Mouse (Mus musculus): ENCODE results near the gene Dnttip1. TPM values are rescaled to one million over a fixed set of nuclear protein-coding genes. Genes with fewer than 3 reads are reported as not detected.

The Dnttip1 gene
- polyA plus RNA-seq, 1 experiment from 2014 or later, result 51.0 TPM

DNA sequence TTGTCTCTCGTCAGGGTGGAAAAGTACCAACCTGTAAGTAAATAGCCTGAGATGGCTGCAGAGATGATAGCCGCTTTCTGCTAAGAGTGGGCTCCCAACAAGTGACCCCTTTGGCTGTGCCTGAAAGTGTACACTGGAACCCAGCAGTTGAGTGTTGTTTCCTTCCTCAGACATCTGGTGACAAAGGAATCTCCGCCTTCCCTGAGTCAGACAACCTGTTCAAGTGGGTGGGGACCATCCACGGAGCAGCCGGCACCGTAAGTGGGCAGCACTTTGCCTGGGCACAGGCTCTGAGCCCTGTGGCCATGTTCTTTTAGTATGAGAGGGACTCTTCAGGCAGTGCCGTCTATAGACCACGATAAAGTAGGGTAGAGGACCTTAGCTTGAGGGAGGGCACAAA lies 25.3 kb downstream of the Dnttip1 start:
- Histone ChIP-seq H3K27me3 (no peaks in the 10 kb centered on the region), H3K36me3 (peaks cover 15% of the 10 kb centered on the region), H3K9me3 (replicated peaks) (no peaks in the 10 kb centered on the region), H3K4me3 (peak overlapping the region; percentile 82), H3K9ac (peak overlapping the region; percentile 77), H3K4me1 (replicated peaks) (peaks cover 31% of the 10 kb centered on the region), H3K4me2 (peak overlapping the region; percentile 84), H3K27ac (no peak overlapping the region)
- 54% methylated on average over 8 of the region's 8 CpGs for WGBS
- no peak for ATAC-seq (replicated peaks; ENCODE audit: insufficient number of reproducible peaks, insufficient read depth, low FRiP score, low read depth)

DNA sequence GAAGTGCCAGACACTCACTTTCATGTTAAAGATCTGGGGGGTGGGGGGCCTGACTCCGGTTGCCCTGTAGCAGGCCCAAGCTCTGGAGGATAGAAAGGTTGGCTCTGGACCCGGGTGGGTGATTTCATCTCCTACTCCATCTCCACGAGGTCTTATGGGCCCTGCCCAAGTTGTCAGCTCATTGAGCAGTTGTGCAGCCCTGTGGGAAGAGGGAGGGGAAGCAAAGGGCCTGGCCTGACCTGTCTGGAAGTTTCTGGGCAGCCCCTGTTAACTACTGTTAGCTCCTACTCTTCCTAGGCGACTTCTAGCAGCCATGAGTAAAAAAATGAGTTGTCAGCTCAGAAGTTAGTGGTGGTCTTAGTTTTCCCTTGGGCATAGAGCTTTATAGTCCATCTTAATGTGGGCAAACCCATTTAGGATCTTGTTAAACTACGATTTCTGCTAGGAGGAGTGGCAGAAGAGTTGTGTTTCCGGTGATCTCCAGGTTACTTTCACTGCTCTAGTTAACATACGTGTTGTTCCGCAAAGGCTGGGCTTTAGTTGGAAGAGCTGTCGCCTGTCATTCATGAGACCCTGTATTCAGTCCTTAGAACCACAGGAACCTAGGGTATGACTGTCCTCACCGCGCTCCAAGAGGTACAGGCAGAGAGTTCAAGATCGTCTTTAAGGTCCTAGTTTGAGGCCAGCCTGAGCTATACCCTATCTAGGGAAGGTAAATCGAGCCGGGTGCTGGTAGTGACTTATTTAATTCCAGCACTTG lies 27.6 kb downstream of the Dnttip1 start:
- ATAC-seq (replicated peaks; ENCODE audit: insufficient number of reproducible peaks, insufficient read depth, low FRiP score, low read depth), result no peak
- H3K27ac ChIP-seq, result no peak overlapping the region

GRCm38 (mm10) chr2:164773989-164774364 lies 28.2 kb downstream of the Dnttip1 start:
- WGBS, result 76% methylated on average over 5 of the region's 5 CpGs

More for the DNA sequence above, 27.6 kb downstream of the Dnttip1 start:
- H3K27me3 ChIP-seq, result 0 out of 2 replicates have a peak, but pooled peaks cover 8% of the 10 kb centered on the region
- H3K4me1 ChIP-seq (replicated peaks), result peaks cover 28% of the 10 kb centered on the region
- no peak overlapping the region for H3K9ac ChIP-seq
- H3K9me3 ChIP-seq (replicated peaks), result no peaks in the 10 kb centered on the region
- 75% methylated on average over 14 of the region's 14 CpGs for WGBS
- H3K36me3 ChIP-seq, result peaks cover 6% of the 10 kb centered on the region
- H3K4me3 ChIP-seq, result no peak overlapping the region
- H3K4me2 ChIP-seq, result no peak overlapping the region

GRCm38 (mm10) chr2:164776130-164776529 lies 30.3 kb downstream of the Dnttip1 start:
- H3K27ac ChIP-seq, result no peak overlapping the region
- H3K27me3 ChIP-seq, result 0 out of 2 replicates have a peak, but pooled peaks cover 8% of the 10 kb centered on the region
- ATAC-seq (replicated peaks; ENCODE audit: insufficient number of reproducible peaks, insufficient read depth, low FRiP score, low read depth), result no peak
- no peak overlapping the region for H3K9ac ChIP-seq
- no peak overlapping the region for H3K4me3 ChIP-seq
- WGBS, result 69% methylated on average over 6 of the region's 6 CpGs
- peaks cover 20% of the 10 kb centered on the region for H3K4me1 ChIP-seq (replicated peaks)
- no peak overlapping the region for H3K4me2 ChIP-seq
- peaks cover 6% of the 10 kb centered on the region for H3K36me3 ChIP-seq
- H3K9me3 ChIP-seq (replicated peaks), result no peaks in the 10 kb centered on the region

More at GRCm38 (mm10) chr2:164773989-164774364, 28.2 kb downstream of the Dnttip1 start:
- Histone ChIP-seq H3K4me1 (replicated peaks) (peaks cover 31% of the 10 kb centered on the region), H3K9ac (no peak overlapping the region), H3K27ac (no peak overlapping the region), H3K27me3 (0 out of 2 replicates have a peak, but pooled peaks cover 8% of the 10 kb centered on the region), H3K4me3 (no peak overlapping the region), H3K4me2 (no peak overlapping the region), H3K36me3 (peaks cover 6% of the 10 kb centered on the region), H3K9me3 (replicated peaks) (no peaks in the 10 kb centered on the region)
- ATAC-seq (replicated peaks; ENCODE audit: insufficient number of reproducible peaks, insufficient read depth, low FRiP score, low read depth), result no peak

DNA sequence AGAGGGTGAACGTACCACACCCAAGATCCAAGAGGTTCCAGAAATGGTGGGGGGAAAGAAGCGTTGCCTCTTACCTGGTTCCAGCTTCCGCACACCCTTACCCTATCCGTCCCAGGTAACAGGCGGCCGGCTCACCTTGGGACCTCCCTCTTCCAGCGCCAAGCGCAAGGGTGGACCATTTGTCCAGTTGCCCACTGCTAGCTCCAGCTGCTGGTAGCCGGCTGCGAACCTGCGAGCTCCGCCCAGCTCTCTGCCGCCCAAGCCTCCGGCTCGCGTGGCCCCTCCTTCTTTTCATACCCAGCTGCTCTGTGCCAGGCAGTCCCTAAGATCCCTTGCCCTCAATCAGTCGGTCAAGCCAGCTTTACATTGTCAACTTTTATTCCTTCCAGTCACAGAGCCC lies 31.0 kb downstream of the Dnttip1 start:
- H3K36me3 ChIP-seq, result peaks cover 6% of the 10 kb centered on the region
- no peak for ATAC-seq (replicated peaks; ENCODE audit: insufficient number of reproducible peaks, insufficient read depth, low FRiP score, low read depth)
- 0 out of 2 replicates have a peak, but pooled peaks cover 8% of the 10 kb centered on the region for H3K27me3 ChIP-seq
- no peak overlapping the region for H3K4me2 ChIP-seq
- no peak overlapping the region for H3K9ac ChIP-seq
- peaks cover 14% of the 10 kb centered on the region for H3K4me1 ChIP-seq (replicated peaks)
- no peaks in the 10 kb centered on the region for H3K9me3 ChIP-seq (replicated peaks)
- no peak overlapping the region for H3K27ac ChIP-seq
- no peak overlapping the region for H3K4me3 ChIP-seq
- 59% methylated on average over 17 of the region's 17 CpGs for WGBS

DNA sequence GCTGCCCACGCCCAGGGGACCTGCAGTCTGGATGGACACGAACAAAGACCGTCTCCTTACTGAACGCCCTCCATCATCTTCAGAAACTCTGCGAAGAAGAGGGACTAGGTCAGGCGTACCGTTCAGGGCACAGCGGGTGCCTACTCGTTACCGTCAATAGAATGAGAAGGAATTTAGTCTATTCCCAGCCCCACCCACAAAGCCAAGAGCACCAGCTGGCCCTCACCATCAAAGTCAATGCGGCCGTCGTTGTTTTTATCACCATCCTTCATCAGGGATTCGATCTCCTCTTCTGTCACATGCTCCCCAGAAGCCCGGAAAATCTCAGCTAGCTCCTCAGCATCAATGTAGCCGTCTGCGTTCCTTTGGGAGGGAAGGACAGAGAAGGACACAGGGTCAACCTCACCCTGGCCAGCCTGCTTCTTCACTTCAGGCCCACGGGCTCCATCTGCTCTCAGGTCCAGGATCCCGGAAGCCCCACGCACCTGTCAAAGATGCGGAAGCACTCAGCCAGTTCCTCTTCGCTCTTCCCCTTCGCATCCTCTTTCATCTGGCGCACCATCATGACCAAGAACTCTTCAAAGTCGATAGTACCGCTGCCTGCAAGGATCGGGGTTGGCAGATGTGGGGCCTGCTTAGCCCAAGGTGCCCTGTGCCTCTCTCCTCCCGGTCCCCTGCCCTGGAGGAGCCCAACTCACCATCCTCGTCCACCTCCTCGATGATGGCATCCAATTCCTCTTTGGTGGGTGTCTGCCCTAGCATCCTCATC lies 31.6 kb downstream of the Dnttip1 start:
- Histone ChIP-seq H3K9me3 (replicated peaks) (no peaks in the 10 kb centered on the region), H3K27me3 (0 out of 2 replicates have a peak, but pooled peaks cover 8% of the 10 kb centered on the region), H3K4me2 (no peak overlapping the region), H3K4me1 (replicated peaks) (peaks cover 8% of the 10 kb centered on the region; the same call in 1 of the 2 replicates), H3K36me3 (peaks cover under 1% of the 10 kb centered on the region; the same call in 1 of the 2 replicates), H3K9ac (no peak overlapping the region), H3K4me3 (no peak overlapping the region), H3K27ac (no peak overlapping the region)
- no peak for ATAC-seq (replicated peaks; ENCODE audit: insufficient number of reproducible peaks, insufficient read depth, low FRiP score, low read depth)
- WGBS, result 77% methylated on average over 30 of the region's 30 CpGs

GRCm38 (mm10) chr2:164778015-164778287 lies 32.2 kb downstream of the Dnttip1 start:
- WGBS, result 90% methylated on average over 11 of the region's 11 CpGs
- peaks cover 6% of the 10 kb centered on the region; the same call in 1 of the 2 replicates for H3K4me1 ChIP-seq (replicated peaks)

DNA sequence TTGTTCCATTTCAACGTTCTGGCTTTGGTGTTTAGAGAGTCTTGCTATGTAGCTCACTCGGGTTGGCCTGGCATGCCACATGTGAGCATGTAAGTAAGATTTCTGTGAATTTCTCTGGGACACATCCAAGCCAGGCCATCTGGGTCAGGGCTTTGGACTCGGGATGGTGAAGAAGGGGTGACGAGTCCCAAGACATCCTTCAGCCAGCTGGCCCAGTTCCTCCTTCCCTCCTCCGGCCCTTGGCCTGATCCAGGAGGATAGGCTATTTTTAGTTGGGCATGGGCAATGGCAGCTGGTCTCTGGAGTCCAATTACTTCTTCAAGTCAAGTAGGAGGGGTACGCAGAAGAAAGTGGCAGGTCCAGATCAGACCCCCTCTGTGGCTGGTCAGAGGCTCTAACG lies 33.0 kb downstream of the Dnttip1 start:
- 58% methylated on average over 7 of the region's 7 CpGs for WGBS
- H3K4me1 ChIP-seq (replicated peaks), result peaks cover 4% of the 10 kb centered on the region; the same call in 1 of the 2 replicates
- no peak for ATAC-seq (replicated peaks; ENCODE audit: insufficient number of reproducible peaks, insufficient read depth, low FRiP score, low read depth)

More at GRCm38 (mm10) chr2:164778015-164778287, 32.2 kb downstream of the Dnttip1 start:
- H3K9me3 ChIP-seq (replicated peaks), result no peaks in the 10 kb centered on the region
- 0 out of 2 replicates have a peak, but pooled peaks cover 8% of the 10 kb centered on the region for H3K27me3 ChIP-seq
- no peak for ATAC-seq (replicated peaks; ENCODE audit: insufficient number of reproducible peaks, insufficient read depth, low FRiP score, low read depth)
- no peak overlapping the region for H3K4me3 ChIP-seq
- no peak overlapping the region for H3K27ac ChIP-seq
- no peaks in the 10 kb centered on the region for H3K36me3 ChIP-seq
- no peak overlapping the region for H3K4me2 ChIP-seq
- no peak overlapping the region for H3K9ac ChIP-seq

GRCm38 (mm10) chr2:164779481-164780086 lies 33.8 kb downstream of the Dnttip1 start, which contains the start of gene Tnnc2:
TSS of gene Tnnc2 (minus strand) at chr2:164779967.
- 59% methylated on average over 8 of the region's 8 CpGs for WGBS
- no peak within 1 kb of the TSS for H3K27ac ChIP-seq
- no peak within 1 kb of the TSS for H3K4me3 ChIP-seq
- peaks cover 5% of the 10 kb centered on the region for H3K4me1 ChIP-seq (replicated peaks)
- H3K4me2 ChIP-seq, result no peak within 1 kb of the TSS
- H3K9ac ChIP-seq, result no peak within 1 kb of the TSS
- no peaks in the 10 kb centered on the region for H3K9me3 ChIP-seq (replicated peaks)
- no peak for ATAC-seq (replicated peaks; ENCODE audit: insufficient number of reproducible peaks, insufficient read depth, low FRiP score, low read depth)
- H3K27me3 ChIP-seq, result 0 out of 2 replicates have a peak, but pooled peaks cover 8% of the 10 kb centered on the region
- no peaks in the 10 kb centered on the region for H3K36me3 ChIP-seq

More for the DNA sequence above, 33.0 kb downstream of the Dnttip1 start:
- no peaks in the 10 kb centered on the region for H3K9me3 ChIP-seq (replicated peaks)
- 0 out of 2 replicates have a peak, but pooled peaks cover 8% of the 10 kb centered on the region for H3K27me3 ChIP-seq
- no peak overlapping the region for H3K27ac ChIP-seq
- no peaks in the 10 kb centered on the region for H3K36me3 ChIP-seq
- no peak overlapping the region for H3K9ac ChIP-seq
- no peak overlapping the region for H3K4me2 ChIP-seq
- H3K4me3 ChIP-seq, result no peak overlapping the region

DNA sequence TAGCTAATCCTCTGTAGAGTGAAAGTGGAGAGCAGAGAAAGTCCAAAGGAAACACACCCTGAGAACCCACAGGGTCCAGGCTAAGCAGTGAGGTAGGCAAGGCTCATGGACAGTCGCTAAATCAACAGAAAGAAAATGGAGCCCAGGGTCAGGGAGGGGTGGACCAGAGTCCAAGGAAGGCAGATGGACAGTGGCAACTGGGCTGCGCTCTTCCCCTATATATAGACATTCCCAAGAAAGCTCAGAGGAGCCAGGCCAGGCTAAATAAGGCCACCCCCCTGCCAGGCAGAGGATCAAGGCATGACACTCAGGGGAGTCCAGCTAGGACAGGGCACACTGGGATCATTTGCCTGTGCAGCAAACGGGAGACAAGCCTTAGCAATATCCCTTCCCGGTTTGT lies 36.1 kb downstream of the Dnttip1 start:
- H3K4me2 ChIP-seq, result no peak overlapping the region
- H3K36me3 ChIP-seq, result no peaks in the 10 kb centered on the region
- H3K27me3 ChIP-seq, result 0 out of 2 replicates have a peak, but pooled peaks cover 4% of the 10 kb centered on the region
- WGBS, result 56% methylated on average over 4 of the region's 4 CpGs
- H3K4me1 ChIP-seq (replicated peaks), result peaks cover 14% of the 10 kb centered on the region
- no peak overlapping the region for H3K27ac ChIP-seq
- no peaks in the 10 kb centered on the region for H3K9me3 ChIP-seq (replicated peaks)
- no peak overlapping the region for H3K9ac ChIP-seq
- H3K4me3 ChIP-seq, result no peak overlapping the region
- no peak for ATAC-seq (replicated peaks; ENCODE audit: insufficient number of reproducible peaks, insufficient read depth, low FRiP score, low read depth)
